Mouse (Mus musculus) heart, embryonic 11.5 days (tissue): ENCODE data around the gene Pan3. TPM values are rescaled to one million over a fixed set of nuclear protein-coding genes. Genes with fewer than 3 reads are reported as not detected.

Experiments used
- ATAC-seq: fragments of 200-750 bp; cut with Nextera tagmentation; replicated peaks from 2 replicates; pipeline ENCODE4 v1.8.0; 2017; ENCODE audit warnings: moderate library complexity; ENCODE audit not compliant: insufficient number of reproducible peaks, low FRiP score, low TSS enrichment
- H3K27ac ChIP-seq: fragments of 300-500 bp; sonication (generic); 2 replicates; pipeline ENCODE4 v1.5.1; 2014; ENCODE audit warnings: mild to moderate bottlenecking, low read depth, low read length
- H3K27me3 ChIP-seq: fragments of 300-500 bp; sonication (generic); 2 replicates; pipeline ENCODE4 v1.6.1; 2014; ENCODE audit warnings: mild to moderate bottlenecking, low read length, mixed read lengths; ENCODE audit not compliant: control insufficient read depth, insufficient read depth
- H3K36me3 ChIP-seq: fragments of 300-500 bp; sonication (generic); 2 replicates; pipeline ENCODE4 v1.6.1; 2014; ENCODE audit warnings: mild to moderate bottlenecking, low read length, moderate library complexity, mixed read lengths; ENCODE audit not compliant: control insufficient read depth, insufficient read depth
- H3K4me1 ChIP-seq: fragments of 300-500 bp; sonication (generic); 2 replicates; pipeline ENCODE4 v1.6.1; 2014; ENCODE audit warnings: low read length; ENCODE audit not compliant: control insufficient read depth, insufficient read depth
- H3K4me2 ChIP-seq: fragments of 300-500 bp; sonication (generic); 2 replicates; pipeline ENCODE4 v1.6.1; 2014; ENCODE audit warnings: mild to moderate bottlenecking, moderate library complexity
- H3K4me3 ChIP-seq: fragments of 300-500 bp; sonication (generic); 2 replicates; pipeline ENCODE4 v1.5.1; 2014; ENCODE audit warnings: low read depth, low read length
- H3K9ac ChIP-seq: fragments of 300-500 bp; sonication (generic); 2 replicates; pipeline ENCODE4 v1.6.1; 2014; ENCODE audit warnings: mild to moderate bottlenecking, low read depth, low read length, moderate library complexity
- H3K9me3 ChIP-seq: fragments of 300-500 bp; sonication (generic); replicated peaks from 2 replicates; pipeline ENCODE4 v1.6.1; 2016; ENCODE audit warnings: low read length; ENCODE audit not compliant: control insufficient read depth
- WGBS: fragments of 180-500 bp; shearing (Covaris S2); extraction: QIAGEN DNeasy Blood & Tissue Kit; methylation state at CpG from one replicate; pipeline ENCODE4 v1.1.7; 2014; ENCODE audit not compliant: insufficient replicate concordance; 5-methylcytosine and 5-hydroxymethylcytosine counted together
- polyA plus RNA-seq: library from polyadenylated mRNA; unstranded; fragments of >200 nt; fragmentation: Nextera tagmentation; extraction: Ambion mirVana; gene quantifications from 2 replicates; pipeline ENCODE4 v1.2.1, GENCODE M21; 2014

Gene Pan3
- polyA plus RNA-seq, 1 experiment from 2014 or later = 54.9 TPM

- Histone ChIP-seq H3K9ac (no peak overlapping the region), H3K4me3 (no peak overlapping the region), H3K27ac (no peak overlapping the region), H3K9me3 (no peaks in the 10 kb centered on the region), H3K27me3 (no peaks in the 10 kb centered on the region), H3K4me1 (no peaks in the 10 kb centered on the region), H3K36me3 (no peaks in the 10 kb centered on the region), H3K4me2 (peak overlapping the region; percentile 27; the same call in 1 of the 2 replicates)
- ATAC-seq = no peak
- WGBS = 56% methylated on average over 18 of the region's 18 CpGs
Measured at GRCm38 (mm10) chr5:147563511-147564139, 133.7 kb downstream of the Pan3 start.

GRCm38 (mm10) chr5:147564140-147564590 lies 134.2 kb downstream of the Pan3 start:
- Histone ChIP-seq H3K4me3 (no peak overlapping the region), H3K4me2 (peak overlapping the region; percentile 27; the same call in 1 of the 2 replicates), H3K9ac (no peak overlapping the region), H3K4me1 (no peaks in the 10 kb centered on the region), H3K36me3 (no peaks in the 10 kb centered on the region), H3K27me3 (no peaks in the 10 kb centered on the region), H3K27ac (no peak overlapping the region), H3K9me3 (no peaks in the 10 kb centered on the region)
- WGBS = 37% methylated on average over 16 of the region's 16 CpGs
- ATAC-seq = no peak

GRCm38 (mm10) chr5:147565444-147565843 lies 135.5 kb downstream of the Pan3 start:
- no peak for ATAC-seq
- Histone ChIP-seq H3K4me1 (no peaks in the 10 kb centered on the region), H3K9me3 (no peaks in the 10 kb centered on the region), H3K9ac (no peak overlapping the region), H3K4me2 (no peak overlapping the region), H3K36me3 (no peaks in the 10 kb centered on the region), H3K27ac (no peak overlapping the region), H3K4me3 (no peak overlapping the region), H3K27me3 (no peaks in the 10 kb centered on the region)
- WGBS = 80% methylated on average over 7 of the region's 7 CpGs

GRCm38 (mm10) chr5:147566335-147566734 lies 136.4 kb downstream of the Pan3 start:
- Histone ChIP-seq H3K4me3 (no peak overlapping the region), H3K27me3 (no peaks in the 10 kb centered on the region), H3K4me2 (no peak overlapping the region), H3K9me3 (no peaks in the 10 kb centered on the region), H3K9ac (no peak overlapping the region), H3K36me3 (no peaks in the 10 kb centered on the region), H3K27ac (no peak overlapping the region), H3K4me1 (no peaks in the 10 kb centered on the region)
- WGBS = 43% methylated on average over 7 of the region's 7 CpGs
- ATAC-seq = no peak; the same call in 1 of the 2 replicates

GRCm38 (mm10) chr5:147572695-147573094 lies 142.7 kb downstream of the Pan3 start:
- Histone ChIP-seq H3K27ac (no peak overlapping the region), H3K4me1 (peaks cover 3% of the 10 kb centered on the region; the same call in 1 of the 2 replicates), H3K36me3 (no peaks in the 10 kb centered on the region), H3K9ac (no peak overlapping the region), H3K4me3 (no peak overlapping the region), H3K27me3 (peaks cover 3% of the 10 kb centered on the region; the same call in 1 of the 2 replicates), H3K9me3 (no peaks in the 10 kb centered on the region), H3K4me2 (no peak overlapping the region)
- 57% methylated on average over 7 of the region's 7 CpGs for WGBS
- ATAC-seq = no peak

GRCm38 (mm10) chr5:147573555-147573954 lies 143.6 kb downstream of the Pan3 start:
- no peak for ATAC-seq
- Histone ChIP-seq H3K9me3 (no peaks in the 10 kb centered on the region), H3K4me2 (no peak overlapping the region), H3K27ac (no peak overlapping the region), H3K9ac (no peak overlapping the region), H3K4me1 (peaks cover 3% of the 10 kb centered on the region; the same call in 1 of the 2 replicates), H3K27me3 (peaks cover 3% of the 10 kb centered on the region; the same call in 1 of the 2 replicates), H3K4me3 (no peak overlapping the region), H3K36me3 (no peaks in the 10 kb centered on the region)
- WGBS = 68% methylated on average over 1 of the region's 1 CpGs

- H3K9ac ChIP-seq = no peak overlapping the region
- H3K4me1 ChIP-seq = peaks cover 3% of the 10 kb centered on the region; the same call in 1 of the 2 replicates
- peak; percentile 73 for ATAC-seq
Measured at GRCm38 (mm10) chr5:147574517-147574916, 144.6 kb downstream of the Pan3 start.

GRCm38 (mm10) chr5:147577003-147577402 lies 147.0 kb downstream of the Pan3 start:
- Histone ChIP-seq H3K4me2 (no peak overlapping the region), H3K4me1 (peaks cover 3% of the 10 kb centered on the region; the same call in 1 of the 2 replicates), H3K27ac (no peak overlapping the region), H3K4me3 (no peak overlapping the region), H3K9me3 (no peaks in the 10 kb centered on the region), H3K9ac (no peak overlapping the region), H3K27me3 (peaks cover 3% of the 10 kb centered on the region; the same call in 1 of the 2 replicates), H3K36me3 (no peaks in the 10 kb centered on the region)
- WGBS = 52% methylated on average over 6 of the region's 6 CpGs
- ATAC-seq = no peak

More at GRCm38 (mm10) chr5:147574517-147574916, 144.6 kb downstream of the Pan3 start:
- Histone ChIP-seq H3K27me3 (peaks cover 3% of the 10 kb centered on the region; the same call in 1 of the 2 replicates), H3K9me3 (no peaks in the 10 kb centered on the region), H3K36me3 (no peaks in the 10 kb centered on the region), H3K27ac (no peak overlapping the region), H3K4me3 (no peak overlapping the region), H3K4me2 (no peak overlapping the region)
- 39% methylated on average over 8 of the region's 8 CpGs for WGBS

GRCm38 (mm10) chr5:147579148-147579547 lies 149.2 kb downstream of the Pan3 start:
- Histone ChIP-seq H3K9me3 (no peaks in the 10 kb centered on the region), H3K4me3 (no peak overlapping the region), H3K4me1 (peaks cover 3% of the 10 kb centered on the region; the same call in 1 of the 2 replicates), H3K9ac (no peak overlapping the region), H3K4me2 (no peak overlapping the region), H3K27me3 (peaks cover 3% of the 10 kb centered on the region; the same call in 1 of the 2 replicates), H3K27ac (no peak overlapping the region), H3K36me3 (no peaks in the 10 kb centered on the region)
- no peak for ATAC-seq
- 83% methylated on average over 7 of the region's 7 CpGs for WGBS
